Mouse (Mus musculus) v-Abl transformed pro-B cells (cell line): ENCODE measurements around the gene Acvr1b.

Experiments
- in situ Hi-C, 2 experiments: fragments of 400-800 bp; cut with MboI; formaldehyde crosslinking; loops; one replicate each; pipeline ENCODE4 v1.15.1; 2025; ENCODE audit not compliant: unreplicated experiment in 2 of 2

The Acvr1b gene

GRCm38 (mm10) chr15:101172016-101172415, 1.9 kb upstream of the Acvr1b start:
- in situ Hi-C loops = no loop called here

- in situ Hi-C loops = no loop called here
Measured at GRCm38 (mm10) chr15:101174294-101175130, 645 bp downstream of the Acvr1b start.

GRCm38 (mm10) chr15:101175131-101175460, 1.2 kb downstream of the Acvr1b start:
- in situ Hi-C loops = no loop called here

- in situ Hi-C loops = no loop called here
Measured at GRCm38 (mm10) chr15:101175613-101176283, 1.9 kb downstream of the Acvr1b start.

- in situ Hi-C loops = no loop called here
Measured at GRCm38 (mm10) chr15:101176284-101176680, 2.4 kb downstream of the Acvr1b start.

GRCm38 (mm10) chr15:101176795-101177691, 3.2 kb downstream of the Acvr1b start:
- in situ Hi-C loops = no loop called here

GRCm38 (mm10) chr15:101180363-101181105, 6.7 kb downstream of the Acvr1b start:
- in situ Hi-C loops = no loop called here

GRCm38 (mm10) chr15:101181106-101181466, 7.2 kb downstream of the Acvr1b start:
- in situ Hi-C loops = no loop called here

GRCm38 (mm10) chr15:101181500-101181899, 7.6 kb downstream of the Acvr1b start:
- in situ Hi-C loops = no loop called here

GRCm38 (mm10) chr15:101182676-101183075, 8.8 kb downstream of the Acvr1b start:
- in situ Hi-C loops = no loop called here

GRCm38 (mm10) chr15:101184300-101184699, 10.4 kb downstream of the Acvr1b start:
- in situ Hi-C loops = no loop called here

- in situ Hi-C loops = no loop called here
Measured at GRCm38 (mm10) chr15:101185549-101185948, 11.7 kb downstream of the Acvr1b start.

- in situ Hi-C loops = no loop called here
Measured at GRCm38 (mm10) chr15:101187907-101188306, 14.0 kb downstream of the Acvr1b start.

- in situ Hi-C loops = loop anchor here (5.0 to 10.0 kb wide), 2 partner anchors 43 to 45 kb away; no protein-coding TSS in a partner anchor
Measured at GRCm38 (mm10) chr15:101189981-101190761, 16.3 kb downstream of the Acvr1b start.

GRCm38 (mm10) chr15:101190762-101191150, 16.9 kb downstream of the Acvr1b start:
- in situ Hi-C loops = loop anchor here (5.0 to 10.0 kb wide), 2 partner anchors 43 to 46 kb away; no protein-coding TSS in a partner anchor

GRCm38 (mm10) chr15:101191459-101192259, 17.8 kb downstream of the Acvr1b start:
- in situ Hi-C loops = loop anchor here (5.0 to 10.0 kb wide), 2 partner anchors 44 to 47 kb away; no protein-coding TSS in a partner anchor

GRCm38 (mm10) chr15:101192260-101192640, 18.4 kb downstream of the Acvr1b start:
- in situ Hi-C loops = loop anchor here (5.0 to 10.0 kb wide), 2 partner anchors 45 to 47 kb away; no protein-coding TSS in a partner anchor

GRCm38 (mm10) chr15:101192651-101193050, 18.8 kb downstream of the Acvr1b start:
- in situ Hi-C loops = loop anchor here (5.0 to 10.0 kb wide), 2 partner anchors 45 to 48 kb away; no protein-coding TSS in a partner anchor
